Mouse (Mus musculus) megakaryocyte, embryonic 14.5 days (primary cell): ENCODE results near the gene Mbd5.
"Not testable (repeated sequence)": the region's sequence is repeated elsewhere in the genome, so short reads cannot be mapped to it uniquely, and the experiment has no call there.

Experiments
- FLI1 ChIP-seq: IDR thresholded peaks from 2 replicates; pipeline ENCODE4 v1.6.1; 2012; ENCODE audit warnings: low read length, inconsistent platforms, mixed read lengths
- GATA1 ChIP-seq: IDR thresholded peaks from 3 replicates; pipeline ENCODE4 v1.6.1; 2012; ENCODE audit warnings: mixed read lengths, low read length, inconsistent platforms, borderline replicate concordance

DNA sequence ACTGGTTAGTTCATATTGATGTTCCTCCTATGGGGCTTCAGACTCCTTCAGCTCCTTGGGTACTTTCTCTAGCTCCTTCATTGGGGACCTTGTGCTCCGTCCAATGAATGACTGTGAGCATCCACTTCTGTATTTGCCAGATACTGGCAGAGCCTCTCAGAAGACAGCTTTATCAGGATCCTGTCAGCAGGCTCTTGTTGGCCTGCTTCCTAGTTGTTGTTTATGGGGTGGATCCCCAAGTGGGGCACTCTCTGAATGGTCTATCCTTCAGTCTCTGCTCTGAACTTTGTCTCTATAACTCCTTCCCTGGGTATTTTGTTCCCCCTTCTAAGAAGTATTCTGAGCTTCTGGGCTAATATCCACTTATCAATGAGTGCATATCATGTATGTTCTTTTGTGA is 256.4 kb downstream of the Mbd5 start:
- TF ChIP-seq GATA1, FLI1: not testable (repeated sequence)
